Mouse (Mus musculus) adipocyte (in vitro differentiated cells): Measurements from ENCODE around the gene Kalrn.

Experiments used
- DNase-seq: peaks from one replicate; pipeline ENCODE4 v3.0.0-alpha.2; 2016; ENCODE audit warnings: low spot score

The Kalrn gene

DNA sequence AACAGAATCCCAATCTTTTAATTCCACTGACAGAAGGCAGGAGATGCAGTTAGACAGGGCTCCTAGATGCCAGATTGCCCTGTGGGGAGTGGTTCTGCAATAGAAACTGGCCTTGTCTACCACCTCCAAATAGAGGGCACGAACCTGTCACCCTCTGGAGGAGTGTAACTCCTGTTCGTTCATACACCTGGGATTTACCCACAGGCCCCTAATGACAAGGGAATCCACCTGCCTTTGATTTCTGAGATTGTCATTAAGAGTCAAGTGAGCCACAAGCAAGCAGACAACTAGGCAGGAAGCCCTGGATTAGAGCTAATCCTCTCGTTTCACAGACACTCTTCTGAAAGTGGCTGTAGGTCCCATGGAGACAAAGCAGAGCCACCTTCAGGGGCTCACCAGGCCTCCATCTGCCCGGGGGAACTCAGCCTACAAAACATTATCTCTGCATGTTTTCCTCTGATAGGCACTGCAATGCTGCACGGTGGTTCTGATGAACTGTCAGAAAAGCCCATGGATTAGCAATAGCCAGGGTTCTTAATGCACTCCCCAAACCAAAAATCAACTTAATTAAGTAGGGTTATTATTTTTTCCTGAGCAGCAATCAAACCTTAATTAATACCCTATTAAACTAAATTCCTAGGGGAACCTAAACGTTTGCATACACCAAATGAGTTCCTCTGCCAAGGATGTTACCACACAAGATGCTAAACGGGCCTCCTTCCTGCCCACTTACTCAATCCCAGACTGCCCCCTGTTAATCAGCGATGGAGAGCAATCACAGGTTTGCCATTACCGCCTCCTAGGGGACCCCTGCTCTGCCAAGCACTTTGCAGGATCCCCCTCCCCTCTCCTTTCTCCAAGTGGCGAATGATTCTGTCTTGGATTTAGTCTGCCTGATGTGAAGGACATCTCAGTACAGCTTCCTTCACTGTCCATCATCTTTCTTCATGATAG, 312.1 kb downstream of the Kalrn start:
- no peak for DNase-seq

DNA sequence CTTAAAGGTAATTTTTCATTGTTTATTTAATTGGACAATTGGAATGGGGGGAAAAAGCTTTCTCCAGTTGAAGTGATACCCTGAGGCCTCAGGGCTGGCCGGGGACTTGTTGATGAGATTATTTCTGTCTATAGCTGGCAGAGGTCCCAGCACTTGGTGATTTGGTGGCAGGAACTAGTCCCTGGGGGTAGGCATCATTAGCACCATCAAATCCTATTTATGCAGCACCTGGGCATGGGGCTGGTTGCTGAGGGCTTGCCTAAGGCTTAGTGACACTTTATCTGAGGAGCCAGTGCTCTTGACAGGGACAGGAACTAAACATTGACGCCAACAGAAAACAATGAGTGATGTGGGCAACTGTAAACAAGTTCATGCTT, 318.7 kb downstream of the Kalrn start:
- no peak for DNase-seq

DNA sequence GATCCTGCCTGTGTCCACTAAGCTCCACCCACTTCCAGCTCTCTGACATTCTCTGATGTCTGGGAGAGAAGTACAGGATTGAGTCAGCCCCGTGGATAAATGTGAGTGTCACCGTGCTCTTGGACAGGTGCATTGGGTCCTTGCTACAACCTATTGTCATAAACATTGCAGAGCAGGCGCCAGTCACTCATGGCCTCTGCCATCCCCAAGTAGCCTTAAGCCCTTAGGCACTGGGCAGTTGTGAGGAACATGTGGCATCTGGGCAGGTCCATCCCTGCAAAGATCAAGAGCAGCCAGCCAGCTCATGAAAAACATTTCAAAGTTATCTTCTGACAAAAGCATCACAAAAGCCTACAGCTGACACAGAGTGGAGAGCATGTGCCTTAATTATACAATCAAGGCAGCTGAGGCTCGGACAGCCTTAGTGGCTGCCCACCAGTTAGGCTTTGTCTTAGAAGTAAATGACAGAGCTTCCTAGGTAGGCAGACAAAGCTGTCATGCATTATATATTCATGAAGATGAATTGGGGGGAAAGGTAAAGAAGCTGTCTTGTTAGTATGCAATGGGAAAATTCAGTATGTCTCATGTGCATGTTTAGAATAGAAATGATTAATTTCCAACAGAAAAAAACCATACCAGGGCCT, 319.2 kb downstream of the Kalrn start:
- no peak for DNase-seq

DNA sequence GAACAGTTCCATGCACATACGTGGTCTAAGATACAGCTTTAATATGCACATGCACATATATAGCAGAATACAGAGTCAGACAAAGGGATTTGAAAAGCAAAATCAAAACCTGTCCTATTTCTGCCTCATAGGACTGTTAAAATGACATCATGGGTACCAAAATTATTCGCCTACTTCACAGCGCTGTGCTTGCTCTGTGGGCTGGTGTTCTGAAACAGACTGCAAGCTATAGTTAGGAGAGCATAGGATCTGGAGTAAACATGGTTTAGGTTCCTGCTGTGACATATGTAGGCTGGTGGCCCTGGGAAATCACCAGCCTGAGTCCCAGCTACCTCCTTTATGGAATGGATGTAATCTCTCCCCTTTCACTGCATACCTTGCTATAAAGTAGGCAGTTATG, 320.7 kb downstream of the Kalrn start:
- DNase-seq, result no peak

DNA sequence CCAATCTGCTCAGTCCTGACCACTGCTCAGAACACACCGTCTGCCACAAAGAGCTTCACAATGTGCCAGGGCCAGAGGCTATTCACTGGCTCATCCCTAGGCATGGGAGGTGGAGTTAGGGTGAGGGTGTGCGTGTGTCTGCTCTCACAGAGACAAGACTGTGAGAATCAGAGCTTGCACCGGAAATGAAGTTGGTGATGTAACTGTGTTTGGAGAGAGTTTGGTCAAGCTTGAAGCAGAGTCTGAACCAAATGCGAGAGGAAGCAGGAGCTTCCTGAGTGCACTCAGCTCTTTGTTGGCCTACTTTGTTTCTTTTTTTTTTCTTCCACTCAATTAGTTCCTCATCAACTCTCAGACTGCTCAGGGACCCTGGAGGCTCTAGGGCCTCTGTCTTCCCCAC, 325.1 kb downstream of the Kalrn start:
- DNase-seq, result no peak

DNA sequence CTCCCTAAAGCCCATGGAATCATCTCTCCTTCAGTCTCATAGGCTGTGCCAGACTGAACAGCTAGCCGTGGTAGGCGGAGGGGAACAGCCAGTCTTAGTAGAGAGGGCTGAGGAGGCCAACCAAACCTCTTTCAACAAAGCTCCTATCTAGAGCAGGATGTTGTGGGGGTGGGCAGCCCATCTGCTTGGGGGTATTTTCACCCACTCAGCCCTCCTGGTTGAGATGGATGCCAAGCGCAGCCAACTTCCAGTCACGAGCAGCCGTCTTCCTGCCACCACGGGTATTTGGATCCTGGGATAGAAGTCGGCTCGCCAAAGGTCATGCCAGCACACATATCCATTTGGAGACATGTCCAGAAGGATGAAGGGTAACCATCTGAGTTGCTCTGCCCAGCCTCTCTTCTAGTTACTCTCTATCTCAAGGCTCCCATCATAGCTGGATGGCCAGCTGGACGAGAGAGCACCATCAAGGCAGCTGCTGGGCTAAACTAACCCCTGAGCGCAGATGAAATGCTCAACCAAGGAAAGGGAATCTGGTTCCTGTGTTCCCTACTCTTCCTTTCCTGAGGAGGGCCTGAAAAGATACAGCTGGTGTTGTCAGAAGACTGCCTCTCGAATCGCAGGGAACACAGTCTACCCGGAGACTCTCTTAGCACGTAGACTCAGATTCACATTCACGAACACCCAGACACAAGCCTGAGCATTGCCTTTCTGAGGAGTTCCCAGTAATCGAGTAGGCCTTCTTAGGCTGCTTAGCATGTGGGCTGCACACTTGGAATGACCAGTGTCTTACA, 331.2 kb downstream of the Kalrn start:
- no peak for DNase-seq

DNA sequence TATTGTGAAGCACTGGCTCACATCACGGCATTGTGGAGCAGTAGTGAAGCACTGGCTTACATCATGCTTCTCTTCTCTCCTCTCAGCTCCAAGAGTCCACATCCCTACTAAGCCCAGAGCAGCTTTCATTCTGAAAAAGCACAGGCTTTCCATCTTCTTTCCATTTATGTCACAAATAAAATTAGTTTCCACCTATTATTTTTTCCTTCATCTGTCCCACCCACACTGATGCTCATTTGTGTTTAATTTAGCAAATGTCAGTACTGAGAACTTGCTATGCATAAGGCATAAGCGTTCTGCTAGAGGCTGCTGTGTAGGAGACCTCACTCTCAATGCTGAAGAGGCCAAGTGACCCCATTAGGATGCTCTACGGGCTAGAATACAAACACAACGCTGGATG, 333.7 kb downstream of the Kalrn start:
- DNase-seq, result no peak

DNA sequence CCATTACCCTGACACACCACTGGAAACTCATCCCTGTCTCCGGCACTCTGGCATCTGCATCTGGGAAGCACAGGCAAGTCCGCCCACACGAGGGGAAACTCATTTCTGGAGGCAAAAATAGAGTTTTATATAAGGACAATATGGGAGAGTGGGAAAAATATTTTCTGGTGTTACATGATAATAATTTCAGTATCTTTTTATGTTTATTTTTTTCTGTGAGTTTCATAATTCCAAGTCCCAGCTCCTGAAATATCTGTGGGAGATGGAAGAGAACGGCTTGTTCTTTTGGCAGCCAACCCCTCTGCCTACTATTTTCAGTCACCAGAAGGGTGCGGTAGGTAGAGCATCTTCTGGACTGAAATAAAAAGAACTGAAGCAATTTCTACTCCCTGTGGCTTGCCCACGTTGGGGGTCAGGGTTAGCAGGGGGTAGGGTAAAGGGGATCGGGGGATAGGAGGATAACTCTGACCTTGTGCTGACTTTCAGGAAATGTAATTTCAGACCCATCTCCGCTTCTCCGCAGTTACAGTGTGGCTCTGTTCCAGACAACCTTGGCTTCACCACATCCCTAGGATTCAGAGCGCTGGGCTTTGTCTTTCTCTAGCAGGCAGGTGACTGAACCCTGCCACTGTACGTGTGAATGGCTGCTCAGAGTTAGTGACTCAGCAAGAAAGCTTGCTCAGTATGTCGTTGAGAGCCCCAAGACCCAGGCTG, 336.3 kb downstream of the Kalrn start:
- no peak for DNase-seq

DNA sequence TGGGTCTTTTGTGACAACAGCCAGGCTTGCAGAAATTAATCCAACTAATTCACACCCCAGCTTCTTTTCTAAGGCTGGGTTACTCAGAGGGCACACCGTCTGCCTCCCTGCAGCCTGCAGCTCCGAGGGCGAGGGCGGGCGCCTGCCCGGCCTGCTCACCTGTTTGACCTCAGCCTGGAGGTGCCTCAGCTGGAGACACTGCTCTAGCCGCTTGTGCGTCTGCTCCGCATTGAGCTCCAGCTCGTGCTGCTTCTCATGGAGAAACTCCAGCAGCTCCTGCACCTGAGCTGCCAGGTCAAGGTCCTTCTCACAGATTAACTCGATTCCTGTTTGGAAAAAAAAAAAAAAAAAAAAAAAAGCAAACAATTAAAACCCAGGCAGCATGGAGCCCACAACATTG, 338.2 kb downstream of the Kalrn start:
- no peak for DNase-seq

DNA sequence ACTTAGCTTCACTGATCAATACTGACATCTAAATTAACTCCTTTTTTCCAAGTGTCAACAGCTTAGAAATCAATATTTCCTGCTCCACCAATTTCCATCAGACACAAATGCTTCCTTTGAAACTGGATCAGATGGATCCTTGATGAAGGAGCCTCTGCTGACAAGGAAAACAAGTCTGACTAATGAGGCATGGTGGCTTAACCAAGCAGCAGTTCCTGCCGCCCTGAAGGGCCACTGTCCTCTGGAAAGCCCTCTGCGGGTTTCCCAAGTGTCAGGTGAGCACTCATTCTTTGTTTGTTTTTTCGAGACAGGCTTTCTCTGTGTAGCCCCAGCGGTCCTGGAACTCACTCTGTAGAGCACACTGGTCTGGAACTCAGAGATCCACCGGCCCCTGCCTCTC, 341.4 kb downstream of the Kalrn start:
- DNase-seq, result no peak

DNA sequence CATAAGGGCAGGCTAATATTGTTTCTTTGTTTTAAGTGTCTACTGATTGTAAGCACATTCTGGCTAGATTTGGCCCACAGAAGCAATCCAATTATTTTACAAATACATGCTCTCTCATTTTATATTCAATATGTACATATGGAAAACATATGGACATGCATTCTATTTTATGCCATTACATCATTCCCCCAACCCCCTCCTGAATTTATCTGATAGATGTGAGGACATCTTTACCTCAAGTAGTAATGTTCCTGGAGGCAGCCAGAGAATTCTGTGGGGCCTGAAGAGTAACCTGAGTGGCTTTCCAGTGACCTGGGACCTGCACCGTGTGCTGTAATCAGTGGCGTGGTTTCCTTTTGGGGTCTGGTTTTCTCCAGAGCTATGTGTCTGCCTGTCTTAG, 342.2 kb downstream of the Kalrn start:
- DNase-seq, result no peak

DNA sequence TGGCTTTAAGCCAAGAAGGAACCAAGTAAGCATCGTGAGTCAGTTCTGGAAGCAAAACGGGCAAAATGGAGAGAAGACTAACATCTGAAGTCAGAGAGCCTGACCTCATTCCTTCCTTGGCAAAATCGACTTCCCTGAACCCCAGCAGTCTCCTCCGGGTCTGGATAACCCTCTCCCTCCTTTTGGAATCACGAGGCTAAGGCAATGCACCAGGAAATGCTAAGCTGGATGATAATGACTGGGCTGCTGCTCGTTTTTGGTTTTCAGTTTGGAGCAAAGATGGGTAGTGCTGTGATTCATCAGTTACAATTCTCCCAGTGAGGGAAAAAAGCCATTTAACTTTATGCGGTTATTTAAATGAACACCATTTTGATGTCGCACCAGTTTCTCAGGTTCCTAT, 344.0 kb downstream of the Kalrn start:
- DNase-seq, result no peak

DNA sequence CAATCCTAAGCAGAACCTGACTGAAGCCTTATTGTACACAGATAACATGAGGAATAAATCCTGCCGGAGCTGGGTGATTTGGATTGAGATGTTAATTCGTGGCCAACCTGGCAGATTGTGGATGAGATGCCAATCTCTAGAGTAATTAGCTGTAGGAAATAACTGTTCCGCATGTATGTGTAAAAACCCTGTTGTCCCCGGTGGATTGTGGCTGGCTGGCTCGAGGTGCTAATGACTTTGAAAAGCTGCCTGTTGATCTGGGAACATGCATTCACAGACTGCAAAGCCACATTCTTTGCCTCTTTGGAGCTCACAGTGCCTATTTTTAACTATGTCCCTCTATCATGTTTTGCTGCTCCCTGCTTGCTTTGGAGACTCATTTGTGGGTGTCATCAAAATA, 344.7 kb downstream of the Kalrn start:
- no peak for DNase-seq

DNA sequence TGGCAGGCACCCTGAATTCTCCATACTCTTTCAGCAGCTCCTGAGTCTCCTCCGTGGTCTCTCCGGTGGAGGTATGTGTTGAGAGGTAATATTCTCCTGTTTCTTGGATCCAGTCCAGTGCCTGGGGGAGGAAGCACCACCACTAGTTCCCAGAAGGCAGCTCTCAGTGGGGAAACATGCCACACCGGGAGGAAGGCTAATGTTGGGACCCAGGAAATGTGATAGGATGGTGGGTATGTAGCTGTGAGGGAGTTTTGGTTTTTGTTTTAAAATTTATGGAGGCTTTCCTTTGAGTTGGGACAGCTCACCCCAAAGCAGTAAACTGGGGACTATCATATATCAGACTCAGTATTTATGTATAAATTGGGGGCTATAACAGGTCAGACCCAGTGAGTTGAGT, 361.2 kb downstream of the Kalrn start:
- DNase-seq, result no peak

DNA sequence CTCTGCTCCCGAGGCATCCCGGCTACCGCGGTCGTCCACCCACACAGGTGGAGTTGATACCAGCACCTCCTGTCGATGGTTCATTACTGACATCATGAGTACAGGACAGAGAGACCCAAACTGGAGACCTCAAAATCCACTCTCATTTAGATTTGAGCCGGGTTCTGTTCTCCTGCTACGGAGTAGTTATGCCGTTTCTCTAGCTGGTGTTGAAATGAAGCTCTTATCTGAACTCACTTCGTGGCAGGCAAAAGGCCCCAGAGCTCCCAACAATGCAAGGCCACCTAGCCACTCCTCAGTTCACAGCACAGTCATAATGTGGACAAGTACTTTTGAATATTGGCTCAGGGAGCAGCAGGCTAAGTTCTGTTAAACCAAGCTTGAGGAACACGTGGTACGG, 362.1 kb downstream of the Kalrn start:
- DNase-seq, result no peak

DNA sequence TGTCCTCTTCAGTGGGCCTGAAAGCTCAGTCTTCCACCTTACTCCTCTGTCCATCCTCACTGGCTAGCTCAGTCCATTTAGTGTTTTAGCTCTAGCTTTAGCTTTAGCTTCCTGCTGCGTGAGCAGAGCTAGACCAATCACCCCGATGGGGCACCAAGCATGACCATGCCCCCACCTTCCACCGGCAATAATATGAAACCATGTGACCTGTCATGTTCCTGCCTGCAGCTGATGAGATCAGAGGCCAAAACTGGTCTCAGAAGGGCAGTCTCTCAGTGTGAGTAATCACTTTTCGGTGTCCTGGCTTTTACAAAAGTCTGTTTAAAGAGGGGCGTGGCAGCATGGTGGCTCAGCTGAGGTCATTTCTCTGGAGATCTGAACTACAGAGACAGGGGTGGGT, 364.6 kb downstream of the Kalrn start:
- DNase-seq, result no peak

DNA sequence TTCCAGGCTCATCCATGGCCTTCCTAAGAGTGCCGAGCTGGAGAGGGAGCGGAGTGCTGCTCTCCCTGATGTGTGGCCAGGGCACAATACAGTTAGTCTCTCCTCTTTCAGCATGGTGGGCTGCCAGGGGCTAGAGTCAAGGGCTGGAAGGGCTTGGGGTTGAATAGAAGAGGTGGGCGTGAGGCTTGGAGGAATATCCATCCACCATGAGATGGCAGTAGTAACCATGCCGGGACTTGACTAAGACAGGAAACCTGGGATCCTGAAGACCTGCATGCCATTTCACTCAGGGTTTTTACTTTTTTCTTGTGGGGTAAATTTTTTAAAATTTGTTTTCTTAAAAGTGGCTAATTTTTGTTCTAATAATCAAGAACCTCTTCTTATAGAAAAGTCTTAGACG, 365.4 kb downstream of the Kalrn start:
- DNase-seq, result no peak

DNA sequence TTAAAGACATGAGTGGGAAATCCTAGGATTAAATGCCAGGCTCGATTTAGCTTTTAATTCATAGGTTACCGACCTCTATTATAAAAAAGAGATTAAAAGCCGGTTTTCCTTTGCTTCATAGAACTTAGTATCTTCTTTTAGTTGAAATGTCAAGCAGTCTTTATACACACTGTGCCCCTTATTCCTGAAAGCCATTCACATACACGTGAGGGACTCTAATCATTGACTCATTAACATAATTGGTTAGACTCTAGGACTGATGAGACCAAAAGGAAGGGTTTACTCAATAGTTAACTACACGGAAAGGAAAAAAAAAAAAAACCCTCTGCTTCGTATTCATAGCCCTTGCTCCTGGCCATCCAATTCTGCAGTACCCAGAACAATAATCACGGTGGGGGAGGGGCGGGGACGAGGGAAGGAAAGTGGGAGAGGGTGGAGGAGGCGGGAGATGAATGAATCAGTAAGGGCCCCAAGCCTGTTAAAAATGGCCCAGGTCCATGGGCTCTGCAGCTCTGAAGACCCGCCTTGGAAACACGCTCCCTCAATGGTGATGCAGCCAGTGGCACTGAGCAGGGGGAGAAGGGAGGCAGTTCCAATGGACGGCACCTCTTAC, 368.7 kb downstream of the Kalrn start:
- DNase-seq, result no peak

DNA sequence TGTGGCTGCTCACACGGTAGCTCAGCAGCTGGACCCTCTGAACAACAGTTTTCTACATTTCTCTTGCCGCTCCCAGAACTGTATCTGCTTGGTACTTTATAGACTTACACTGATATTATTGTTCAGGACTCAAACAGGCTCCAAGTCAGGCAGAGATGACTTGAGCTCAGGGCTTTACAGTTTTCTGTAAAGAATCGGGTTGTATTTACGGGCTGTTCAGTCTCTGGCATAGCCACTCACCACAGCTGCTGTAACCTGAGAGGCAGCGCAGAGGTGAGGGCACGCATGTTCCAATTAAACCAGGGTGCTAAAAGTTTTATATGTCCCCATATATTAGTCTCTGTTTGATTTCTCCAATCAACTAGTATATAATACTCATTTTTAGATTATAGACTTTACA, 373.8 kb downstream of the Kalrn start:
- DNase-seq, result no peak

DNA sequence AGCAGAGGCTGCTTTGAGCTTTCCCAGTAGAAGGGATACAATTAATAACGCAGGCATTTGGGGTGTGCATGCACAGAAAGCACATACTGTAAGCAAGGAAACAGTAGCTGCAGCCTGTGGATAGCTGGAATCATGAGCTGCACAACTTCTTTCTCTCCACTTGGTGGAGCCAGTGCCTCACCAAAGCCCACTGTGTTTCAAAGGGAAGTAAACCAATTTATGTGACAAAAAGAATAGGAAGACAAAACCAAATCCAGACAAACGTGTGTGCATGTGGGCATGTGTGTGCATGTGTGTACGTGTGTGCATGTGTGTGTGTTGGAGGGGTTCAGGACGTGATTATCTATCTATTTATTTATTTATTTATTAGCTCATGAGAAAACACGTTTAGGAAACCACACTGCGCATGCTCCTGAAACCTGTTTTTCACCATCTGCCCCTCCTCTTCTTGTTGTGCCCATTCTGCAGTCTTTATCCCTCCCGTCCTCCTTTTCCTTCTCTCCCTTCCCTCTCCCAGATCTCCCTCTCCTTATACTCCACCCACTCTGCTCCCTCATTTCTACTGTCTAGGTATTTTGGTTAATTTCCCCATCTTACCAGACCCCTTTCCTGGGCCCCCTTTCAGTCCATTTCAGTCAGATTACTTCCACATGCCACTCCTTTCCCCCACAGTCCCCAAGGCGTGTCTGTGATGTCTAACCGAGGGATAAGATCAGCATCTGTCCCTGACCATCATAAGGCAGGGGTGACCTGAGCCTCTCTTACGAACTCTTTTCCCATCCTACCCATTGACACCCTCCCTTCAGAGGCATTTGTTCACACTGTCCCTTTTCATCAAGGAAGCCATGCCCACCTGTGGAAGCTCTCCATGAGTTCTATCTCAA, 380.1 kb downstream of the Kalrn start:
- DNase-seq, result peak; percentile 76

DNA sequence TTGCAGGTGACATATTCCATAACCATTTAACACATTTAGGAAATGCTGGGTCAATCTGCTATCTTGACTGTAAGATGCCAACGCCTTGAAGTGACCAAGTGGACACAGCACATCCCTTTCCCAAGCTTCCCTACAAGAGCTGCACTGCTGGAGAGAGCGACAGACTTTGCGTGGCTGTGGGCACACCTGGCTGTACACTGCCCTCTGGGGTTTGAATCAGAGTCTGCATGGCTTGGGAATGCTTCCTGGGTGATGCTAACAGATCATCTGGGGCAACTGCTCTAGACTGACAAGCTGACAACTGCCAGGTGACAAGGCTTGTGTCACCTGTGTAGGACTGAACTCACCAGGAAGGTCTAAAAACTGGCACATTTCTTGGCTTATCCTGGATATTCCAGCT, 388.6 kb downstream of the Kalrn start:
- DNase-seq, result no peak
